Mouse (Mus musculus): Measurements from ENCODE around the gene Mitd1.

Mitd1 gene

GRCm38 (mm10) chr1:37890025-37890652 is at the start of gene Mitd1, which contains the start of gene Mrpl30:
TSS of gene Mitd1 (minus strand) at chr1:37890411.
TSS of gene Mrpl30 (plus strand) at chr1:37890477.
- peak; percentile 92 for DNase-seq (ENCODE audit: low read depth)

GRCm38 (mm10) chr1:37931806-37932205 is 41.6 kb upstream of the Mitd1 start:
- no peak for DNase-seq (ENCODE audit: low read depth)

DNA sequence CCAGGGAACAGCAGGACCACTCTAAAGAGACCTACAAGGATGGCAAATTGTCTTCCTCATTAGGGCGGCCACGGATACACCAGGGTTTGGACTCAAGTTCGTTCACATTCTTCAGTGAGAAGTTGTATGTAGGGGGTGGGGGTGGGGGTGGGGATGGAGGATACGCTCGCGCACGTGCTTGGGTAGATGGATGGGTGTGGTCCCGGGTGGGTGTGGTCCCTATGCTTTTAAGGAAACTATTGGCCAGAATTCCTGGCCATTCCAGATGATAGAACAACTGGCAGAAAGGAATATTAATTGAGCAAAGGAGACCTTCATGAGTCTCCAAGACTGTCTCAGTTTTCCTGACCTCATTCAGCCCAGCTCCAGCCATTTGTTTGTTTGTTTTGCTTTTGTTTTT is 35.8 kb upstream of the Mitd1 start:
- DNase-seq (ENCODE audit: low read depth) = no peak

DNA sequence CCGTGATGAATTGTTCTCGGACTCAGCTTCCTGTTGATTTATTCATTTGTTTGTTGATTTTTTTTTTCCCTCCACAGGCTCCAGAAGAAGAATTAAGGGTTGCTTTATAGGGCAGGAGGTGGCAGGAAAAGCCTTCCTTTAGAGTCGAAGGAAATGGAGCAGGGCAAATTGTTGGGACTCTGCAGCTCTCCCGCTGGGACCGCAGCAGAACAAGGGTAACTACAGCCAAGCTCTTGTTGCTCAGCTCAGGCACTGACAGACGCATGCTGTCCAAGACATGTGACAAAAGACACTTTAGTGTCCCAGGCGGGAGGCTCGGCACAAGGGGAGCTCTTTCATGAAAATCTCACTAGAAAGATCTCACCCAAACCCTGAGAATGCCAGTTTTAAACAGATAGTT is 32.3 kb upstream of the Mitd1 start:
- DNase-seq (ENCODE audit: low read depth) = no peak

GRCm38 (mm10) chr1:37918096-37918495 is 27.9 kb upstream of the Mitd1 start:
- no peak for DNase-seq (ENCODE audit: low read depth)

- no peak for DNase-seq (ENCODE audit: low read depth)
Measured at GRCm38 (mm10) chr1:37917666-37918065, 27.5 kb upstream of the Mitd1 start.

DNA sequence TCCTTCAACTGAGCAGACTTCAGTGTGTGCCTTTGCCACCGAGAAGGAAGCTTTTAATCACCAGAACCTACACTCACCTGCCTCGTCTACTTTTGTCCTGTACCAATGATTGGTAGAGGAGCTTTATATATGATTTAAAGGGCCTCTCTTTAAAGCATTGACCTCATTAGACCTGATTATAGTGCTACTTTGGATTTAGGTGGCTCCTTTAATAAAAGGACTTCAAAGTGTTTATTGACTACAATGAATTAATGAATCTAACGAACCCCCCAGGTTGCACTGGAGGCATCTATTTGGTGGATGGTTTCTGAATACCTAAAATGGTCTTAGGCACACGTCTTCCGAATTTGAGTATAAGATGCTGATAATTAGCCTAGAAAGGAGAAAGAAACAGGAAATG is 26.2 kb upstream of the Mitd1 start, which contains the start of gene Lyg2:
TSS of gene Lyg2 (minus strand) at position 101 of the 400 bp plus-strand sequence.
- DNase-seq (ENCODE audit: low read depth) = no peak

DNA sequence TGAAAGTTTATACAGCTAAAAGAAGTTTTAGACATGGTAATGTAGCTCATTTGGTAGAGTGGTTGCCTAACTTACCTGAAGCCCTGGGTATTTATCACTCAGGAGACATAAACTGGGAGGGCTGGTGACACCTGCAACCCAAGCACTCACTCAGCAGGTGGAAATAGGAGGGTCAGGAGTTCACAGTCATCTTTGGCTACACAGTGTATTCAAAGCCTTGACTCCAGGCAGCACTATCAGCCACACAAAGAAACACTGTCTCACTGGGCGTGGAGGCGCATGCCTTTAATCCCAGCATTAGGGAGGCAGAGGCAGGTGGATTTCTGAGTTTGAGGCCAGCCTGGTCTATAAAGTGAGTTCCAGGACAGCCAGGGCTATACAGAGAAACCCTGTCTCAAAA is 22.5 kb upstream of the Mitd1 start:
- no peak for DNase-seq (ENCODE audit: low read depth)

GRCm38 (mm10) chr1:37903178-37903577 is 13.0 kb upstream of the Mitd1 start:
- peak; percentile 24 for DNase-seq (ENCODE audit: low read depth)

DNA sequence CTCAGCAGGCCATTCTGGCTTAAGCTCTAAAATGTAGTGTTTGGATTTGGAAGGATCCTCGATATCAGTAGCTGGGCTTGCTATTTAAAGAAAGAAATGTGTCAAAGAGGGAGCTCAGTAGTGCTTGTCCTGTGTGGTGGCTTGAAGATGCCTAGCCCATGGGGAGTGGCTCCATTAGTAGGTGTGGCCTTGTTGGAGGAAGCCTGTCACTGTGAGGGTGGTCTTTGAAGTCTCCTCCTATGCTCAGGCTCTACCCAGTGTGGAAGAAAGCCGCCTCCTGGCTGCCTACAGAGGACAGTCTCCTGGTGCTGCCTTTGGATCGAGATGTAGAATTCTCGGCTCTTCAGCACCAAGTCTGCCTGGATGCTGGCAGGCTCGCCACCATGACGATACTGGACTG is 10.1 kb upstream of the Mitd1 start:
- no peak for DNase-seq (ENCODE audit: low read depth)

- DNase-seq (ENCODE audit: low read depth) = no peak
Measured at GRCm38 (mm10) chr1:37899816-37900215, 9.6 kb upstream of the Mitd1 start.

DNA sequence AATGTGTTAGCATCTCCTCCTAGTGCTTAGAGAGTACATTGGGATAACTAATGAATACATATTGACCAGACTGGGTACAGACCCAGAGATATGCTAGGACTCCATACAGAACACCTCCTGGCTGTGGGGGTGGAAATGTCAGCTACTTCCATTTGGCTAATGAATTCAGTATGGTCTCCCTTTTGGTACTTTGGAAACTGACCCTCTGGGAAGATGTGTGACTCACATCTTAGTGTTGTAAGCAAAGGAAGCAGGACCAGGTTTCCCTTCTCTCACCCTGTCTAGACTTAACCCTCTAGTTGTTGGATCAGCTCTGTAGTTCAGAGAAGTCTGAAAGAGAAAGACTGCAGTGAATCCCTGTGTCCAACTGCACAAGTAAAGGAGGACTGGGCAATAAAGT is 4.4 kb upstream of the Mitd1 start:
- DNase-seq (ENCODE audit: low read depth) = no peak

DNA sequence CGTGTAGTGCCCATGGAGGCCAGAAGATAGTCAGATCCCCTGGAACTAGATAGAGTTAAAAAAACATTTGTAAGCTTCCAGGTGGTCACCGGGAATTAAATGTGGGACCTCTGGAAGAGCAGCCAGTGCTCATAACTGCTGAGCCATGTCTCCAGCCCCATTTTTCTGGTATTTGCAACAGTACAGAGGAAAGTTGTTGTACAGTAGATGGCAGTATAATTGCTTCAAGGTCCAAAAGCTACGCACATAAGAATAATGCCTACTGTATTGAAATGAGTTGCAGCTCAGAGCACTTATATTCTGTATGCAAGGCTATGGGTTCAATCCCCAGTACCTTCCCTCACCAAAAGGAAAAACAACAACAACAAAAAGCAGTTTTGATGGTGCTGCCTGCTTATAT is 1.2 kb upstream of the Mitd1 start:
- DNase-seq (ENCODE audit: low read depth) = peak; percentile 29

DNA sequence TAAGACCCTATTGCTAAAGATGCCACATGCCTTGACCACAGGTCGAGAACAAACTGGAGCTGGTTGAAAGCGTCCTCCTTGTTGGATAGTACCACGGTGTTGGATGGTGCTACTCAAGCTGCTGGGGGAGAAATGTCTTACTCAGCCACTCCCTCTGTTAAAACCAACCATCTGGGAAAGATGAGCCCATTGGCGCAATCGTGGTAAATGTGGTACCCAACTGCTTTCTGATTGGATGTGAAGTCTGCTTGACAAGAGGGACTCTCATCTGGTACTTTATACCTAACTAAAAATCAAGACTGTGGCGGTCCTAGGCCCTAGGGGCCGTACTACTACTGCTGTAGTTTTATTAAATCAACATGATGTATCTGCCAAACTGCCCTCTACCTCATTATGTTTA is 1.0 kb downstream of the Mitd1 start:
- no peak for DNase-seq (ENCODE audit: low read depth)

GRCm38 (mm10) chr1:37884451-37884850 is 5.8 kb downstream of the Mitd1 start:
- DNase-seq (ENCODE audit: low read depth) = peak; percentile 81

DNA sequence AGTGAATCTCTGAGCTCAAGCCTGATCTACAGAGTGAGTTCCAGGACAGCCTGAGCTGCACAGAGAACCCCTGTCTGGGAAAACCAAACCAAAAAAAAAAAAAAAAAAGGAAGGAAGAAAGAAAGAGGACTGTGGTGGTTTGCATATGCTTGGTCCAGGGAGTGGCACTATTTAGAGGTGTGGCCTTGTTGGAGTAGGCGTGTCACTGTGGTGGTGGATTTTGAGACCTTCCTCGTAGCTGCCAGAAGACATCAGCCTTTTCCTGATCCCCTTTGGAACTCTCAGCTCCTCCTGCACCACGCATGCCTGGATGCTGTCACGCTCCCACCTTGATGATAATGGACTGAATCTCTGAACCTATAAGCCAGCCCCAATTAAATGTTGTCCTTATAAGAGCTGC is 6.8 kb downstream of the Mitd1 start:
- no peak for DNase-seq (ENCODE audit: low read depth)

DNA sequence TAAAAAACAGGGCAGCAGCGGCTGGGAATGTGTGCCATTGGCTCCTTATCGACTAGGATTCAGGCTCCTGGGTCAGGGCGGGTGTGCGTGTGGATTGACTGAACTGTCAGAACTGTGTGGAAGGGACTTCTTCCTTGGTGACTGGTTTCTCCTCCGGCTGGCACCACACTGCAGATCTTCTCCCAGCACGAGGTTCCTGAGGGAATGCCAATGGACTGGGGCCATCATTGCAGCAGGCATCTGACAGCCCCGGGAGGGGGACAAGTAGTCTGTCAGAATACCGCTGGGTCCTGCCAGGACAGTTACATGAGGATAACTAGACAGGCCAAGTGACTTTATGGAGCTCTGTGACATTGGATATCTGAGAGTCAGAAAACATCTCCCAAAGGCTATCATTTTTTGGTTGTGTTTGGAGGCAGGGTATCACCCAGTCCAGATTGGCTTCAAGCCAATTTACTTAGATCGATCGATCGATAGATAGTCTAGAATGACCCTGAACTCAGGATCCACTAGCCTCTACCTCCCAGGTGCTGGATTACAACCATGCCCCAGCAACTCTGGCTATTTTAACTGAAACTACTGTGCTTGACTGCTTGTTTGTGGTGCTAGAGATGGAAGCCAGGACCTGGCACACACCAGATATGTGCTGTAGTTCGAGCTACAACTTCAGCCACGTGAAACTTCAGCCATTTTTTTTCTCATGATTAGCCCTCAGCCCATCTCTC is 12.3 kb downstream of the Mitd1 start:
- DNase-seq (ENCODE audit: low read depth) = no peak

- no peak for DNase-seq (ENCODE audit: low read depth)
Measured at GRCm38 (mm10) chr1:37873157-37873556, 17.1 kb downstream of the Mitd1 start.

- peak; percentile 75 for DNase-seq (ENCODE audit: low read depth)
Measured at GRCm38 (mm10) chr1:37872131-37873067, 17.8 kb downstream of the Mitd1 start.

GRCm38 (mm10) chr1:37871704-37872103 is 18.5 kb downstream of the Mitd1 start, which contains the start of gene Lipt1:
TSS of gene Lipt1 (plus strand) at chr1:37871738.
- no peak for DNase-seq (ENCODE audit: low read depth)

DNA sequence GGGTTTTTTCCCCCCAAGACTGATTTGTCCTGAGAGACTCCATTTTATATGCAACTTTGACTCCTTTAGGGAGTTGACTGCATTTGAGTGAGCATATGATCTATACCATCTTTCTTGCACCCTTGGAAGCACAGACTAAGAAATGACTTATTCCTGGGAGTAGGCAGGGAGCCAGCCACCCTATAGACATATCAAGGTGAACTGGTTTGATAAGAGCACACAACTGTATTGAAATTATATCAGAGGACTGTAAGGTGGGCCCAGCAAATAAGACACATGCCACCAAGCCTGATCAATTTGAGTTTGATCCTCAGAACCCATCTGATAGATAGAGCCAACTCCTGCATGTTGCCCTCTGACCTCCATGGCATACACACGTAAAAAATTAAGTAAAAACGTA is 20.8 kb downstream of the Mitd1 start:
- no peak for DNase-seq (ENCODE audit: low read depth)

- no peak for DNase-seq (ENCODE audit: low read depth)
Measured at GRCm38 (mm10) chr1:37868640-37869039, 21.6 kb downstream of the Mitd1 start.

Data from c-Kit-positive CD71-positive TER-119-negative erythroid progenitor cells, embryonic 14.5 days (primary cell).